Mouse (Mus musculus): ENCODE results near the gene Zfp92. TPM values are rescaled to one million over a fixed set of nuclear protein-coding genes. Genes with fewer than 3 reads are reported as not detected.

The Zfp92 gene
- polyA plus RNA-seq (2012; rRNA removed), result 0.12 and 0.27 TPM in 2 replicates

DNA sequence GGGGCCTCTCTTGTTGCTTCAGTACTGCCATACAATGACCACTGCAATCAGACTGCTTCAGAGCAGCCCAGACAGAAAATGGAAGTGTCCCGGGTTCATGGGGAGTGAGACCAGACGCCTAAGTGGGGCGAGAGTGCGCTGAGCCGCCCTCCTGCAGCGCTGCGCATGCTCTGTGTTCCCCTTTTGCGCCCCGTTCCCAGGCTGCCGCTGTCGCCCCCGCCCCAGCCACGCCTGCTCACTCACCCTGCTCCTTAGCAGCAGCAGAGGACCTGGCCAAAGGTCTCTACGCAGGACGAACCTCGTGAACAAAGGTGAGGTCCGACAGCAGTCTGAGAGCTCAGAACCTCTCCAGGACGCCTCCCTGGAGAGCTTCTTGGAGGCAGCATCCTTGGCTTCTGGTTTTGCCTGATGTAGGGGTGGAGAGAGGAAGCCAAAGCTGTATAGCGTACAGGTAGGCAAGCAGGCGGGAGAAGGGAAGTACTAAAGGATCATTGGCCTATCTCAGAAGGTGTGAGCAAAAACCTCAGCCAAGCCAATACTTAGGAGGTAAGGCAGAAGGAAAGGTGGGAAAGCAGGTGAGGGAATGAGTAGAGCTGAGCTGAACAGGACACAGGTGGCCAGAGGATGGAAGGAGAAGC is at the start of gene Zfp92:
Gene Zfp92, plus strand, starts transcription at position 217 of the 638 bp plus-strand sequence.

DNA sequence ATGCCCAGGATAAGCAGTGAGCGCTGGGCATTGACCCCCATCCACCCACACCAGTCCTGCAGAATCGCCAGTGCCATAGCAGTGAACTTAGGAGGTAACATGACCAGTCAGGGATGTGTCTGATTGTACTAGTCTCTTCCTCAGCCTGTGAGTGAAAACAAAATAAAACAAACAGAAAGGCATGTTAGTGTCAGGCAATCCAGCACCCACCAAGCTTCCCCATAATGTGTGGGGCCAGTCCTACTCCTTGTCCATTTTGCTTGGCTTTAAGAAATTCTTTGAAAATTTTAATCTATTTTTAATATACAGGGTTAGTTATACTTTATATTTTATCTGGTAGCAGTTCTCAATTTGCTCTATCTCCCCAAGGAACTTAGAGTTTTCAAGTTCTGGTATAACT is 12.3 kb upstream of the Zfp92 start, which contains the start of gene Gm18336:
Gene Gm18336, minus strand, starts transcription at position 101 of the 400 bp plus-strand sequence.

DNA sequence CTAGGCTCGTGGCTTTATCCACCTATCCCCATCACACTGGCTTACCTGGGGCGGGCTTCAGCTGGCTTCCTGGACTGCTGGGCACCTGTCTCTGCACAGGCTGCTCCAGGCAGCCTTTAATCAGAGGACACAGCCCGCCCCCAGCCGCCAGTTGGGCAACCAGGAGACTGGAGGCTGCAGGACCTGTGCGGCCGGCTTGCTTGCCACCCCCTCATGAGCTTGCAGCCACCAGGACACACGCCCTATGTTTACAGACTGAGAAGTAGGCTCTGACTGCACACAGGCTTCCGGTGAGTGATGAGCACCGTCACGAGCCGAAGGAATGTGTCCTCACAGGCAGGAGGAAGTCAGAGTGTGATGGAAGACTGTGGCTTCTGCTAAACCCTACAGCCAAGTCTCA is 24.4 kb downstream of the Zfp92 start, which contains the start of gene Trex2:
Gene Trex2, minus strand, starts transcription at position 93 of the 400 bp plus-strand sequence.

DNA sequence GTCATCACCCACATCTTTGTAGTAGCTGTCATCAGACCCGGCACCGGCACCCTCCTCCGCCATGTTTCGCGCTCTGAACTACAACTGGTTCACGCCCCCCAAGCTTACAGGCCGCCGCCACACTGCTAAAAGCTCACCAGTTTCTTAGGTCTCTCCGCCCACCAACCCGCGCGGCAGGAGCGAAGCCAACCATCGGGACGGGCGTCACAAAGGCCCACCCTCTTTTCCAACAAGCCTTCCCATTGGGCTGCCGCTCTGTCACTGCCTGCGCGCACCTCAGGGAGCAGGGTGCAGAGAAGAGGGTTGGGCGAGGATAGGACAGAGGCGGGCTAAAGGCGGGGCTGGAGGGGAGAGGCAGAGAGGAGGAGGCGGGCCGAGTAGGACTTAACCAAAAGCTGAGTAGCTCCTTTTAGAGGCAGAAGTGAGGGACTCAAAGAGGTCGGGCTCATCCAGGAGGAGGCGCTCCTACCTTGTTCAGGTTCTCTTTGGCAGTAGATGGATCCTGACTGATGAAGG is 48.0 kb downstream of the Zfp92 start, which contains the start of gene Haus7:
Gene Haus7, minus strand, starts transcription at position 168 of the 516 bp plus-strand sequence.

Other genes starting within 250 kb of the Zfp92 start
- gene Spin2d, start 234.1 kb upstream of the Zfp92 start, polyA plus RNA-seq (2012; rRNA removed), result not detected in 2 replicates
- gene Xlr3b, start 218.9 kb upstream of the Zfp92 start, polyA plus RNA-seq (2012; rRNA removed), result 9.6 and 11.1 TPM in 2 replicates
- 0.48 and 0.92 TPM in 2 replicates for gene Xlr4b, start 196.8 kb upstream of the Zfp92 start, polyA plus RNA-seq (2012; rRNA removed)
- 6.0 and 6.8 TPM in 2 replicates for gene F8a, start 182.8 kb upstream of the Zfp92 start, polyA plus RNA-seq (2012; rRNA removed)
- 0.78 TPM in 1 of 2 replicates, not detected in the other for gene Xlr4c, start 168.0 kb upstream of the Zfp92 start, polyA plus RNA-seq (2012; rRNA removed)
- gene Xlr3c, start 145.7 kb upstream of the Zfp92 start, polyA plus RNA-seq (2012; rRNA removed), result 0.06 and 0.14 TPM in 2 replicates
- 0.05 TPM in 1 of 2 replicates, not detected in the other for gene Xlr5a, start 118.1 kb upstream of the Zfp92 start, polyA plus RNA-seq (2012; rRNA removed)
- not detected in 2 replicates for gene Xlr5c, start 118.1 kb upstream of the Zfp92 start, polyA plus RNA-seq (2012; rRNA removed)
- gene Gm45015, start 74.3 kb upstream of the Zfp92 start, polyA plus RNA-seq (2012; rRNA removed), result not detected in 2 replicates
- 14.2 and 28.7 TPM in 2 replicates for gene Zfp275, start 68.5 kb upstream of the Zfp92 start, polyA plus RNA-seq (2012; rRNA removed)
- 0.09 and 0.25 TPM in 2 replicates for gene Gm18336, start 12.4 kb upstream of the Zfp92 start, polyA plus RNA-seq (2012; rRNA removed)
- gene Trex2, start 24.2 kb downstream of the Zfp92 start, polyA plus RNA-seq (2012; rRNA removed), result not detected in 2 replicates
- gene Haus7, start 47.9 kb downstream of the Zfp92 start, polyA plus RNA-seq (2012; rRNA removed), result 57.9 and 63.7 TPM in 2 replicates
- 28.7 and 60.6 TPM in 2 replicates for gene Bgn, start 72.5 kb downstream of the Zfp92 start, polyA plus RNA-seq (2012; rRNA removed)
- 0.64 and 0.71 TPM in 2 replicates for gene Atp2b3, start 92.0 kb downstream of the Zfp92 start, polyA plus RNA-seq (2012; rRNA removed)
- gene Dusp9, start 228.3 kb downstream of the Zfp92 start, polyA plus RNA-seq (2012; rRNA removed), result 11.3 and 16.0 TPM in 2 replicates
- 17.0 TPM in 2 replicates for gene Pnck, start 249.0 kb downstream of the Zfp92 start, polyA plus RNA-seq (2012; rRNA removed)

Data from central nervous system, embryonic 11.5 days (tissue).